Mouse (Mus musculus) kidney, adult 9 months (tissue): ENCODE data around the gene Mthfd1l.

Experiments
- DNase-seq: peaks from one replicate; pipeline ENCODE4 v3.0.0; 2022

Mthfd1l gene

GRCm38 (mm10) chr10:3972981-3973588, at the start of gene Mthfd1l:
Mthfd1l (plus strand) TSS chr10:3973118.
- DNase-seq, result peak; percentile 84

- DNase-seq, result no peak
These were observed 44.8 kb upstream of the Mthfd1l start for GRCm38 (mm10) chr10:3928008-3928545.

DNA sequence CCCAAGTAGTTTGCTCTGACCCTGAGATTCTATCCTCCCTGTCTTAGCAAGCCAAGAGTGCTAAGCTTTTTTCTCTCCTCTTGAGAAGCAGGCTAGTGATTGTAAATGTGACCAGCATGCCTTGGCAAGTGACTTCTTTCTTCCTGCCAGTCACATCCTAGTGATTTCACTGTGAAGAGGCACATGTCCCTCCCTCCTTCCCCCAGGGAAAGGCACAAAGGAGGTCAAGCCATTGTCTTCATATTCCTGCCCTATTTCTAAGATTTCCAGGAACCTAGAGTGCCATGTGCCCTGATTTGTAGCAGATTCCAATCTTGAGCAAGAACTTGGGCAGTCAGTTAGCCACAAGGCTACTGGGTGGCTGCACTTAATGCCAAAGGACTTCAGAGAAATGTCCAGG, 41.1 kb upstream of the Mthfd1l start:
- DNase-seq, result no peak

GRCm38 (mm10) chr10:3933311-3933940, 39.5 kb upstream of the Mthfd1l start:
- DNase-seq, result no peak

GRCm38 (mm10) chr10:3936864-3937263, 36.1 kb upstream of the Mthfd1l start:
- DNase-seq, result no peak

GRCm38 (mm10) chr10:3939895-3940595, 32.9 kb upstream of the Mthfd1l start:
- DNase-seq, result no peak

DNA sequence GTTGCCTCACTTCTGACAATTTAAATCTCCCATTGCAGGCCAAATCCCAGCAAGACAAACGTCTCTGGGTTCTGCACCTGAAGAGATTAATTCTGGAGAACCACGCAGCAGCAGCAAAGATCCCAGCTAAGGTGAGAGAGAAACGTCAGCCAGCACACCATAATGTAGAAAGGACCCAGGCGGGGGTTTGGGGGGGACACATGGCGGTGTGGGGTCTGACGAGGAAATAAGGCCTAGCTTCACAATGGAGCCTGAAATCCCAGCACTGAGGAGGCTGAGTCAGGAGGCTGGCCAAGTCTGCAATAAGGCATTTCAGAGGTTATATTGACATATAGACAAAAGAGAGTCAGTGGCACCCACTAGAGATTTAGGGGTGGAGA, 32.3 kb upstream of the Mthfd1l start:
- no peak for DNase-seq

DNA sequence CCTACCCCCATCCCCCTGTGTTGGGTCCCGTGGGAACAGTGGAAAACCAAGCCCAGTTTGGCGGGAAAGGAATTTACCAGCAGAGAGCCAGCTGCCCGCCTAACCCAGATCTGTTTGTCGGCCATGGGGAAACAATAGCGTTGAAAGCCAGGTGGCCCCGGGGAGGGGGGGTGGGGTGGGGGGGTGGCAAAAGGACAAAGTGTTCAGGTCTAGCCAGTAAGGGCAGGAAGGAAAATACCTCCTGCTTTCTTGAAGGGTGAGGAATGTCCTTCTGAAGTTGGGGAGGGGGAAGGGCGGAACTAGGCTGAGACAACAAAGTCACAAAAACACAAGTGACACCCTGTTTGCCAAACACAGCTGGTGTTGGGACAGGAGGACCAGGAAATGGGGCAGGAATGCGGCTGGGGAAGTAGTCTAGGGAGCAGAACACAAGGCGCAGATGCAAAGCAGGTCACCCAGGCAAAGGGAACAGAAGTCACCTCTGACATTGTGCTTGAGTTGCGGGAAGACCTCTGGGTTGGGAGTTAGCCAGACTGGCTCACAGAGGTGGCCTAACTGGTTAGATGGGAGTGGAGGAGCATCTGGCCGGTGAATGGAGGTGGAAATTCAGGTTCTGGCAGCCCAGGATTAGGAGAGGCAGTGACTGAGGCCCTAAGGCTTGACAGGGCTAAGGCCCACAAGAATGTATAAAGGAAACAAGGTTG, 31.7 kb upstream of the Mthfd1l start:
- peak; percentile 57 for DNase-seq

GRCm38 (mm10) chr10:3942289-3942688, 30.6 kb upstream of the Mthfd1l start:
- no peak for DNase-seq

GRCm38 (mm10) chr10:3943492-3944395, 29.2 kb upstream of the Mthfd1l start:
- DNase-seq, result peak; percentile 69

- no peak for DNase-seq
These were observed 26.0 kb upstream of the Mthfd1l start for GRCm38 (mm10) chr10:3946871-3947270.

- DNase-seq, result no peak
These were observed 25.6 kb upstream of the Mthfd1l start for GRCm38 (mm10) chr10:3947346-3947745.

DNA sequence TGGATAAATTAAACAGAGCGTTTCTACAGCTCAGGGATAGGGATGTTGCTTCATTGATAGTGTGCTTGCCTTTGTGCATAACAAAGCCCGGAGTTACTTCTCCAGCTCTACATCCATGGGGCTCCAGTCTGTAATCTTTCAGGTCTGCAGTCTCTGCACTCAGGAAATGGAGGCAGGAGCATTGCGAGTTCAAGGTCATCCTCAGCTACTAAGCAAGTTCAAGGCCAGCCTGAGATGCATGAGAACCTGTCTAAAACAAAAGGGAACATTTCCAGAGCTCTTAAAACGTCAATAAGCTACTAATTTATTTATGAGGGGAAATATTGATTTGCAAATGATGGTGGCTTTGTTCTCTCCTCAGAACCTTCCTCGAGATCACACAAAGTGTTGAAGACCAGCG, 23.6 kb upstream of the Mthfd1l start:
- no peak for DNase-seq

GRCm38 (mm10) chr10:3956471-3956870, 16.4 kb upstream of the Mthfd1l start:
- DNase-seq, result no peak

DNA sequence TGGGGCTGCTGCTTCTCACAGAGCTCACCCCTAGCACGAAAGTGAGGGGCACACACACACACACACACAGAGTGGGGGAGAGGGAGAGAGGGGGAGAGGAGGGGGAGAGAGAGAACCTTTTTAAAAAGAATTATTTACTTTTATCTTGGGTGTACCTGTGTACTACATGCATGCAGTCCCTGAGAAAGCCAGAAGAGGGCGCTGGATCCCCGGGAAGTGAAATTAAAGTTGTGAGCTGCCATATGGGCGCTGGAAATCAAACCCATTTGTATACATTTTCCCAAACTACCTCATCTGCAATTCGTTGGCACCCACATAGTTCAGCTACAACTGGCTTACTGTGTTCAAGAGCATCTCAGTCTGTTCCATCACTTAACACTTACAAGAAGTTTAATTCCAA, 14.3 kb upstream of the Mthfd1l start:
- no peak for DNase-seq

GRCm38 (mm10) chr10:3969026-3969425, 3.9 kb upstream of the Mthfd1l start:
- DNase-seq, result peak; percentile 19

GRCm38 (mm10) chr10:3972237-3972636, 681 bp upstream of the Mthfd1l start:
- DNase-seq, result no peak

GRCm38 (mm10) chr10:3973589-3974070, 712 bp downstream of the Mthfd1l start:
- peak; percentile 82 for DNase-seq

GRCm38 (mm10) chr10:3974380-3974779, 1.5 kb downstream of the Mthfd1l start:
- no peak for DNase-seq

- no peak for DNase-seq
These were observed 3.1 kb downstream of the Mthfd1l start for GRCm38 (mm10) chr10:3975898-3976622.

DNA sequence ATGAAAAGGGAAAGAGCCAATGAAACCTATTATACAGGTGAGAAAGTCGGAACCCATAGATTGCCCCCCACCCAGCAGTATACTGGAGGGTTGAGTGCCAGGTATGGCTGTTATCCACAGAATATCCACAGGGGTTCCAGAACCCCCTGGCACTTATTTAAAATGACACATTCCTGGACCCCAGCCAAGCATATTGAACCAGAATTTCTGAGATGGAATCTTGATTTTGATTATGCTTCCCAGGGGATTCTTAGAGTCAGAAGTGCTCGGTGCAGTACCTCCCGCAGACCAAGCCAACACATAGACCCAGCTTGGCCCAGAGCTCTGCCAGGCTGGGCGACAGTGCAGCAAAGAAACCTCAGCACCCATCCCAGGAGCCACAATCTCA, 3.7 kb downstream of the Mthfd1l start:
- DNase-seq, result no peak
